Mouse (Mus musculus) midbrain, embryonic 11.5 days (tissue): ENCODE results near the gene Cracr2a. TPM values are rescaled to one million over a fixed set of nuclear protein-coding genes. Genes with fewer than 3 reads are reported as not detected.

ENCODE experiments used
- ATAC-seq: fragments of 200-750 bp; cut with Nextera tagmentation; 2 replicates; pipeline ENCODE4 v1.8.0; 2017; ENCODE audit warnings: moderate TSS enrichment, moderate library complexity; ENCODE audit not compliant: low FRiP score
- DNase-seq: peaks from one replicate; pipeline ENCODE4 v3.0.0; 2015; ENCODE audit warnings: low spot score; ENCODE audit errors: missing footprints
- H3K27ac ChIP-seq: fragments of 300-500 bp; sonication (generic); 2 replicates; pipeline ENCODE4 v1.5.1; 2014; ENCODE audit warnings: low read depth, low read length
- H3K27me3 ChIP-seq: fragments of 300-500 bp; sonication (generic); 2 replicates; pipeline ENCODE4 v1.6.1; 2014; ENCODE audit warnings: mild to moderate bottlenecking, low read length, moderate library complexity, mixed read lengths; ENCODE audit not compliant: control insufficient read depth, insufficient read depth
- H3K36me3 ChIP-seq: fragments of 300-500 bp; sonication (generic); 2 replicates; pipeline ENCODE4 v1.6.1; 2014; ENCODE audit warnings: mild to moderate bottlenecking, low read length, moderate library complexity, mixed read lengths; ENCODE audit not compliant: control insufficient read depth, insufficient read depth
- H3K4me1 ChIP-seq: fragments of 300-500 bp; sonication (generic); 2 replicates; pipeline ENCODE4 v1.6.1; 2014; ENCODE audit warnings: low read length; ENCODE audit not compliant: control insufficient read depth, insufficient read depth
- H3K4me2 ChIP-seq: fragments of 300-500 bp; sonication (generic); 2 replicates; pipeline ENCODE4 v1.6.1; 2014; ENCODE audit warnings: mild to moderate bottlenecking, moderate library complexity
- H3K4me3 ChIP-seq: fragments of 300-500 bp; sonication (generic); 2 replicates; pipeline ENCODE4 v1.5.1; 2014; ENCODE audit warnings: low read depth, low read length
- H3K9ac ChIP-seq: fragments of 300-500 bp; sonication (generic); 2 replicates; pipeline ENCODE4 v1.6.1; 2014; ENCODE audit warnings: low read length
- H3K9me3 ChIP-seq: fragments of 300-500 bp; sonication (generic); 2 replicates; pipeline ENCODE4 v1.6.1; 2016; ENCODE audit warnings: low read length; ENCODE audit not compliant: control insufficient read depth
- WGBS: fragments of 180-500 bp; shearing (Covaris S2); extraction: QIAGEN DNeasy Blood & Tissue Kit; methylation state at CpG from one replicate; pipeline ENCODE4 v1.1.7; 2014; 5-methylcytosine and 5-hydroxymethylcytosine counted together
- polyA plus RNA-seq: library from polyadenylated mRNA; unstranded; fragments of >200 nt; fragmentation: Nextera tagmentation; extraction: Ambion mirVana; gene quantifications from 2 replicates; pipeline ENCODE4 v1.2.1, GENCODE M21; 2014

The Cracr2a gene
- polyA plus RNA-seq, 1 experiment from 2014 or later = 0.34 TPM

- no peak overlapping the region for H3K27ac ChIP-seq
- 69% methylated on average over 4 of the region's 4 CpGs for WGBS
- DNase-seq = no peak
Measured at GRCm38 (mm10) chr6:127669313-127669712, 108.2 kb downstream of the Cracr2a start.

GRCm38 (mm10) chr6:127670031-127670430, 108.9 kb downstream of the Cracr2a start:
- ATAC-seq (no peak), DNase-seq (no peak)
- Histone ChIP-seq H3K9ac (no peak overlapping the region), H3K27me3 (no peaks in the 10 kb centered on the region), H3K9me3 (no peaks in the 10 kb centered on the region), H3K4me2 (no peak overlapping the region), H3K4me1 (no peaks in the 10 kb centered on the region), H3K4me3 (no peak overlapping the region), H3K27ac (no peak overlapping the region), H3K36me3 (no peaks in the 10 kb centered on the region)
- WGBS = 89% methylated on average over 4 of the region's 4 CpGs

More at GRCm38 (mm10) chr6:127669313-127669712, 108.2 kb downstream of the Cracr2a start:
- H3K9me3 ChIP-seq = no peaks in the 10 kb centered on the region
- no peak for ATAC-seq
- no peaks in the 10 kb centered on the region for H3K36me3 ChIP-seq
- no peak overlapping the region for H3K4me2 ChIP-seq
- H3K9ac ChIP-seq = no peak overlapping the region
- H3K4me1 ChIP-seq = no peaks in the 10 kb centered on the region
- no peak overlapping the region for H3K4me3 ChIP-seq
- no peaks in the 10 kb centered on the region for H3K27me3 ChIP-seq

GRCm38 (mm10) chr6:127672071-127672470, 110.9 kb downstream of the Cracr2a start:
- ATAC-seq (no peak), DNase-seq (no peak)
- Histone ChIP-seq H3K4me2 (no peak overlapping the region), H3K9ac (no peak overlapping the region), H3K4me3 (no peak overlapping the region), H3K36me3 (no peaks in the 10 kb centered on the region), H3K4me1 (no peaks in the 10 kb centered on the region), H3K27me3 (no peaks in the 10 kb centered on the region), H3K9me3 (no peaks in the 10 kb centered on the region), H3K27ac (no peak overlapping the region)
- WGBS = 82% methylated on average over 7 of the region's 7 CpGs

GRCm38 (mm10) chr6:127676866-127677265, 115.7 kb downstream of the Cracr2a start:
- no peak overlapping the region for H3K4me3 ChIP-seq
- H3K27me3 ChIP-seq = no peaks in the 10 kb centered on the region
- WGBS = 69% methylated on average over 11 of the region's 11 CpGs
- ATAC-seq (no peak), DNase-seq (no peak)
- no peak overlapping the region for H3K9ac ChIP-seq
- H3K4me1 ChIP-seq = no peaks in the 10 kb centered on the region
- no peaks in the 10 kb centered on the region for H3K36me3 ChIP-seq
- no peak overlapping the region for H3K4me2 ChIP-seq
- no peak overlapping the region for H3K27ac ChIP-seq
- H3K9me3 ChIP-seq = no peaks in the 10 kb centered on the region

GRCm38 (mm10) chr6:127678320-127678719, 117.2 kb downstream of the Cracr2a start:
- no peak for DNase-seq
- 73% methylated on average over 9 of the region's 9 CpGs for WGBS
- Histone ChIP-seq H3K9ac (no peak overlapping the region), H3K4me3 (no peak overlapping the region), H3K4me2 (no peak overlapping the region), H3K27ac (no peak overlapping the region), H3K36me3 (no peaks in the 10 kb centered on the region), H3K27me3 (no peaks in the 10 kb centered on the region), H3K9me3 (no peaks in the 10 kb centered on the region), H3K4me1 (no peaks in the 10 kb centered on the region)
- ATAC-seq = no peak

GRCm38 (mm10) chr6:127678998-127679397, 117.9 kb downstream of the Cracr2a start:
- Histone ChIP-seq H3K9me3 (no peaks in the 10 kb centered on the region), H3K4me1 (no peaks in the 10 kb centered on the region)
- WGBS = 87% methylated on average over 3 of the region's 3 CpGs

GRCm38 (mm10) chr6:127680784-127681183, 119.6 kb downstream of the Cracr2a start:
- no peak overlapping the region for H3K4me3 ChIP-seq
- no peak overlapping the region for H3K4me2 ChIP-seq
- 93% methylated on average over 7 of the region's 7 CpGs for WGBS
- no peaks in the 10 kb centered on the region for H3K4me1 ChIP-seq
- H3K27me3 ChIP-seq = no peaks in the 10 kb centered on the region
- no peaks in the 10 kb centered on the region for H3K9me3 ChIP-seq
- DNase-seq (no peak), ATAC-seq (no peak)
- no peaks in the 10 kb centered on the region for H3K36me3 ChIP-seq
- H3K9ac ChIP-seq = no peak overlapping the region
- H3K27ac ChIP-seq = no peak overlapping the region

More at GRCm38 (mm10) chr6:127678998-127679397, 117.9 kb downstream of the Cracr2a start:
- Histone ChIP-seq H3K27ac (no peak overlapping the region), H3K27me3 (no peaks in the 10 kb centered on the region), H3K36me3 (no peaks in the 10 kb centered on the region), H3K4me3 (no peak overlapping the region), H3K4me2 (no peak overlapping the region), H3K9ac (no peak overlapping the region)
- ATAC-seq (no peak), DNase-seq (no peak)

- Histone ChIP-seq H3K27me3 (no peaks in the 10 kb centered on the region), H3K4me3 (no peak overlapping the region), H3K36me3 (no peaks in the 10 kb centered on the region), H3K9me3 (no peaks in the 10 kb centered on the region), H3K27ac (no peak overlapping the region), H3K4me1 (no peaks in the 10 kb centered on the region), H3K4me2 (no peak overlapping the region), H3K9ac (no peak overlapping the region)
- DNase-seq (no peak), ATAC-seq (no peak)
- WGBS = 77% methylated on average over 8 of the region's 8 CpGs
Measured at GRCm38 (mm10) chr6:127683561-127683960, 122.4 kb downstream of the Cracr2a start.

- H3K9me3 ChIP-seq = no peaks in the 10 kb centered on the region
- ATAC-seq = no peak
- no peak for DNase-seq
- H3K27ac ChIP-seq = no peak overlapping the region
- H3K4me3 ChIP-seq = no peak overlapping the region
- H3K9ac ChIP-seq = no peak overlapping the region
- no peaks in the 10 kb centered on the region for H3K27me3 ChIP-seq
- H3K4me2 ChIP-seq = no peak overlapping the region
- no peaks in the 10 kb centered on the region for H3K36me3 ChIP-seq
- H3K4me1 ChIP-seq = no peaks in the 10 kb centered on the region
- WGBS = 74% methylated on average over 4 of the region's 4 CpGs
Measured at GRCm38 (mm10) chr6:127684981-127685380, 123.8 kb downstream of the Cracr2a start.
